Mouse (Mus musculus) effector memory CD4-positive, alpha-beta T cell, adult 5 months (primary cell): ENCODE data around the gene Zfp990. TPM values are rescaled to one million over a fixed set of nuclear protein-coding genes. Genes with fewer than 3 reads are reported as not detected.

Experiments used
- polyA plus RNA-seq: library from polyadenylated mRNA; unstranded; fragments of 100-300 nt; shearing (Covaris generic); gene quantifications from one replicate; pipeline ENCODE4 v1.2.1, GENCODE M21; 2017

Gene Zfp990
- 0.84 TPM for polyA plus RNA-seq

GRCm38 (mm10) chr4:145510459-145510858, at the start of gene Zfp990:
Gene Zfp990 (plus strand): TSS chr4:145510759.

GRCm38 (mm10) chr4:145585078-145585477, 74.5 kb downstream of the Zfp990 start, which contains the start of gene Gm13212:
Gene Gm13212 (plus strand): TSS chr4:145585166.

Other genes with a start within 250 kb of the Zfp990 start
- gene Tnfrsf8, start 195.6 kb upstream of the Zfp990 start, polyA plus RNA-seq: 0.30 TPM
- gene Gm13212, start 74.4 kb downstream of the Zfp990 start, polyA plus RNA-seq: 4.5 TPM
- gene Zfp980, start 159.9 kb downstream of the Zfp990 start, polyA plus RNA-seq: not detected